Mouse (Mus musculus): ENCODE results near the gene Lipt1. TPM values are rescaled to one million over a fixed set of nuclear protein-coding genes. Genes with fewer than 3 reads are reported as not detected.

Lipt1 gene
- polyA plus RNA-seq (2012): 0.32 and 0.48 TPM in 2 replicates

GRCm38 (mm10) chr1:37871704-37872103 is at the start of gene Lipt1:
Gene Lipt1 (plus strand): TSS chr1:37871738.

GRCm38 (mm10) chr1:37866286-37866685 is 5.3 kb upstream of the Lipt1 start, which contains the start of gene Tsga10:
Gene Tsga10 (minus strand): TSS chr1:37866429.

GRCm38 (mm10) chr1:37890025-37890652 is 18.6 kb downstream of the Lipt1 start, which contains the start of the genes Mitd1 and Mrpl30:
Gene Mitd1 (minus strand): TSS chr1:37890411.
Gene Mrpl30 (plus strand): TSS chr1:37890477.

GRCm38 (mm10) chr1:37916393-37916792 is 44.9 kb downstream of the Lipt1 start, which contains the start of gene Lyg2:
Gene Lyg2 (minus strand): TSS chr1:37916493.

Other genes with a start within 250 kb of the Lipt1 start
- gene 2010300C02Rik, start 151.7 kb upstream of the Lipt1 start, polyA plus RNA-seq (2012): 0.74 and 0.94 TPM in 2 replicates
- 0.39 and 0.44 TPM in 2 replicates for gene Tsga10, start 5.3 kb upstream of the Lipt1 start, polyA plus RNA-seq (2012)
- gene Mitd1, start 18.7 kb downstream of the Lipt1 start, polyA plus RNA-seq (2012): 2.8 and 3.5 TPM in 2 replicates
- 29.5 and 31.9 TPM in 2 replicates for gene Mrpl30, start 18.7 kb downstream of the Lipt1 start, polyA plus RNA-seq (2012)
- gene Lyg2, start 44.8 kb downstream of the Lipt1 start, polyA plus RNA-seq (2012): not detected in 2 replicates
- gene Lyg1, start 86.0 kb downstream of the Lipt1 start, polyA plus RNA-seq (2012): not detected in 2 replicates
- gene Txndc9, start 126.2 kb downstream of the Lipt1 start, polyA plus RNA-seq (2012): 2.7 and 2.9 TPM in 2 replicates
- gene Eif5b, start 126.3 kb downstream of the Lipt1 start, polyA plus RNA-seq (2012): 24.6 and 41.3 TPM in 2 replicates